Mouse (Mus musculus) layer of hippocampus, adult 18-20 months (tissue): ENCODE measurements around the gene Pradc1. TPM values are rescaled to one million over a fixed set of nuclear protein-coding genes. Genes with fewer than 3 reads are reported as not detected.
"Not testable (repeated sequence)": the region's sequence is repeated elsewhere in the genome, so short reads cannot be mapped to it uniquely, and the experiment has no call there.

ENCODE experiments used
- DNase-seq, 2 experiments: peaks; one replicate each; pipeline ENCODE4 v3.0.0; 2022; ENCODE audit warnings: low spot score in 2 of 2
- total RNA-seq, 2 experiments: library from RNA; stranded (reverse); gene quantifications; 2 replicates each; pipeline ENCODE4 v1.2.3; 2021

Gene Pradc1
- total RNA-seq, 2 experiments from 2014 or later = 17.0 to 17.3 TPM

- DNase-seq = no peak
These were observed 568 bp upstream of the Pradc1 start for GRCm38 (mm10) chr6:85452411-85452665.

- peak; percentile 98 to 100 for DNase-seq
These were observed 790 bp downstream of the Pradc1 start, which contains the start of gene Cct7 for GRCm38 (mm10) chr6:85450697-85451663. Gene Cct7 (plus strand): TSS chr6:85451514.

- not testable (repeated sequence) for DNase-seq
These were observed 1.6 kb downstream of the Pradc1 start for GRCm38 (mm10) chr6:85450140-85450539.

GRCm38 (mm10) chr6:85447351-85447750 is 4.4 kb downstream of the Pradc1 start:
- DNase-seq = no peak

GRCm38 (mm10) chr6:85445286-85445685 is 6.5 kb downstream of the Pradc1 start:
- DNase-seq = no peak

- DNase-seq = no peak
These were observed 7.4 kb downstream of the Pradc1 start for GRCm38 (mm10) chr6:85444266-85444965.

- no peak for DNase-seq
These were observed 8.1 kb downstream of the Pradc1 start for GRCm38 (mm10) chr6:85443488-85444233.

- no peak for DNase-seq
These were observed 10.6 kb downstream of the Pradc1 start for GRCm38 (mm10) chr6:85441142-85441541.

GRCm38 (mm10) chr6:85436631-85437030 is 15.1 kb downstream of the Pradc1 start:
- no peak for DNase-seq

GRCm38 (mm10) chr6:85436204-85436603 is 15.6 kb downstream of the Pradc1 start:
- no peak for DNase-seq

- DNase-seq = no peak
These were observed 17.9 kb downstream of the Pradc1 start for GRCm38 (mm10) chr6:85433865-85434264.

- peak; percentile 68 to 81 for DNase-seq
These were observed 19.8 kb downstream of the Pradc1 start, which contains the start of gene Smyd5 for GRCm38 (mm10) chr6:85431842-85432431. Gene Smyd5 (plus strand): TSS chr6:85431989.

GRCm38 (mm10) chr6:85431274-85431841 is 20.4 kb downstream of the Pradc1 start:
- DNase-seq = no peak

GRCm38 (mm10) chr6:85423836-85424379 is 27.9 kb downstream of the Pradc1 start, which contains the start of gene Noto:
Gene Noto (plus strand): TSS chr6:85423886.
- no peak for DNase-seq

GRCm38 (mm10) chr6:85419150-85419549 is 32.6 kb downstream of the Pradc1 start:
- no peak for DNase-seq

GRCm38 (mm10) chr6:85415829-85416228 is 35.9 kb downstream of the Pradc1 start:
- no peak for DNase-seq

- DNase-seq = peak; percentile 22 to 48
These were observed 40.9 kb downstream of the Pradc1 start for GRCm38 (mm10) chr6:85410771-85411273.

GRCm38 (mm10) chr6:85409003-85409402 is 42.8 kb downstream of the Pradc1 start:
- no peak for DNase-seq

- DNase-seq = no peak
These were observed 48.7 kb downstream of the Pradc1 start for GRCm38 (mm10) chr6:85403039-85403438.

- no peak for DNase-seq
These were observed 49.2 kb downstream of the Pradc1 start for GRCm38 (mm10) chr6:85402613-85403012.
